ENCODE assay signal across 23 mouse cellular contexts in the genomic region with DNA sequence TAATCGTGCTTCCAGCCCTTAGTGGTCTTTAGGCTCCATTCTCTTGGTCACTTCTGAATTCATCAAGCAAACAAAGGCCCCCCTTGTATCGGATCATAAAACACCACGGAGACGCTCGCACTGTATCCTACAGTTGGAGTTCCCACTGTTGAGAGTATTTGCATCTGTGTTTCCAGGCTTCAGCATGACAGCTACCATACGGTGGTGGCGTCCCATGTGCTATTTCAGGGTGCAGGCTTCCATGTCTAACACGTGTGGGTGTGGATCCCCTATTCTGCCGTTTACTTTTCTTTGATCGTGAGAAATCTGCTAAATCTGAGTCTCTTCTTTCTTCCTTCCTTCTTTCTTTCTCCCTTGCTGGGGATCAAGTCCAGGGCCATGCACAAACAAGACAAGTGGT. TPM values are rescaled to one million over a fixed set of nuclear protein-coding genes. Genes with fewer than 3 reads are reported as not detected.
A peak's percentile ranks its signal among the peaks of the same experiment; 100 is the strongest.
DNase-seq lines count a peak whose midpoint lies in the region; ATAC-seq and TF ChIP-seq lines count a peak whose summit lies in the region.
"Had no signal": no experiment of that assay in that cellular context is flagged by ENCODE, and none has a peak within 500 bp of the region (broad histone marks: within the 10 kb centered on the region; RNA-seq: fewer than 3 reads in every experiment).

No protein-coding gene starts in this region.

- H3K9me3 ChIP-seq in forebrain, embryonic 14.5 days (replicated peaks; ENCODE audit: control insufficient read depth, low read length) = no peaks in the 10 kb centered on the region
- no peaks in the 10 kb centered on the region for H3K9me3 ChIP-seq in forebrain, embryonic 11.5 days (ENCODE audit: control insufficient read depth, low read length)
- H3K9me3 ChIP-seq: embryonic facial prominence, embryonic 10.5 days; midbrain, embryonic 13.5 days had no signal

- no peak overlapping the region for H3K4me2 ChIP-seq in forebrain, embryonic 14.5 days (ENCODE audit: low read length)
- H3K4me2 ChIP-seq in forebrain, embryonic 11.5 days (ENCODE audit: low read depth, low read length, severe bottlenecking) = no peak overlapping the region
- H3K4me2 ChIP-seq: heart, embryonic 11.5 days; lung, embryonic 14.5 days; midbrain, embryonic 13.5 days had no signal

- no peak for TF ChIP-seq CTCF in brain, embryonic 14.5 days (IDR thresholded peaks at IDR 0.05; ENCODE audit: borderline replicate concordance, extremely low read depth, insufficient read depth, insufficient read length)

- no peak overlapping the region for H3K9ac ChIP-seq in forebrain, embryonic 14.5 days (ENCODE audit: low read length)
- no peak overlapping the region for H3K9ac ChIP-seq in forebrain, embryonic 11.5 days (ENCODE audit: low read length)
- H3K9ac ChIP-seq: lung, embryonic 14.5 days; midbrain, embryonic 13.5 days had no signal

- no peaks in the 10 kb centered on the region for H3K27me3 ChIP-seq in forebrain, embryonic 14.5 days (replicated peaks; ENCODE audit: control insufficient read depth, insufficient read depth, low read length)
- H3K27me3 ChIP-seq in forebrain, embryonic 11.5 days (ENCODE audit: control insufficient read depth, insufficient read depth, low read length) = no peaks in the 10 kb centered on the region
- H3K27me3 ChIP-seq: CH12.LX; midbrain, embryonic 13.5 days had no signal

- no peaks in the 10 kb centered on the region for H3K36me3 ChIP-seq in forebrain, embryonic 14.5 days (ENCODE audit: control insufficient read depth, insufficient read depth, low read length)
- no peaks in the 10 kb centered on the region for H3K36me3 ChIP-seq in forebrain, embryonic 11.5 days (ENCODE audit: control insufficient read depth, insufficient read depth, low read length)
- H3K36me3 ChIP-seq: embryonic facial prominence, embryonic 10.5 days; midbrain, embryonic 13.5 days had no signal

- peak; percentile 66; the same call in 1 of the 2 replicates for ATAC-seq in forebrain, embryonic 14.5 days
- no peak for ATAC-seq in forebrain, embryonic 11.5 days (replicated peaks; ENCODE audit: low FRiP score)
- no peak for ATAC-seq in inflammation-experienced regulatory T-cells, adult 6 months
- ATAC-seq: hindbrain, postnatal 0 days; midbrain, embryonic 13.5 days had no signal

- H3K27ac ChIP-seq in forebrain, embryonic 14.5 days (ENCODE audit: low read depth, low read length) = no peak overlapping the region
- no peak overlapping the region for H3K27ac ChIP-seq in forebrain, embryonic 11.5 days (ENCODE audit: low read depth, low read length)
- H3K27ac ChIP-seq: embryonic facial prominence, embryonic 10.5 days; hindbrain, postnatal 0 days; midbrain, embryonic 13.5 days had no signal

- 50% methylated on average over 10 of the region's 10 CpGs for WGBS in forebrain, embryonic 14.5 days
- WGBS in forebrain, embryonic 11.5 days = 72% methylated on average over 10 of the region's 10 CpGs

- peaks cover 8% of the 10 kb centered on the region; the same call in 1 of the 2 replicates for H3K4me1 ChIP-seq in forebrain, embryonic 14.5 days (ENCODE audit: control insufficient read depth, insufficient read depth, low read length)
- H3K4me1 ChIP-seq in forebrain, embryonic 11.5 days (replicated peaks; ENCODE audit: control insufficient read depth, insufficient read depth, low read length) = peaks cover 3% of the 10 kb centered on the region; the same call in 1 of the 2 replicates
- H3K4me1 ChIP-seq: embryonic facial prominence, embryonic 10.5 days had no signal

- no peak overlapping the region for H3K4me3 ChIP-seq in forebrain, embryonic 14.5 days (ENCODE audit: low read depth, low read length)
- no peak overlapping the region for H3K4me3 ChIP-seq in forebrain, embryonic 11.5 days (ENCODE audit: low read depth, low read length)
- H3K4me3 ChIP-seq: embryonic facial prominence, embryonic 10.5 days; erythroblast, embryonic 14.5 days; midbrain, embryonic 13.5 days; myocyte had no signal

- DNase-seq in forebrain, embryonic 14.5 days (ENCODE audit: low spot score) = peak; percentile 32
- DNase-seq in forebrain, embryonic 11.5 days (ENCODE audit: low spot score) = no peak
- peak; percentile 55 for DNase-seq in brain, embryonic 14.5 days (ENCODE audit: low read depth)
- peak; percentile 26 to 51 for DNase-seq in layer of hippocampus, postnatal 14 days (ENCODE audit: low spot score in 2 of 2)
- peak; percentile 60 to 81 for DNase-seq in right cerebral cortex, postnatal 10 days (ENCODE audit: low spot score in 2 of 2)
- DNase-seq in heart, adult 11 months = no peak
- DNase-seq in adrenal gland, adult 18-20 months (ENCODE audit: low spot score in 2 of 2) = no peak
- DNase-seq: adrenal gland, postnatal 36 days; cerebellum, postnatal 10 days; gastrocnemius, postnatal 14 days; heart, postnatal 36 days; kidney, adult 8-10 months; liver; lung, embryonic 14.5 days; thymus, postnatal 14 days had no signal

- TF ChIP-seq POLR2A in brain, embryonic 14.5 days (IDR thresholded peaks at IDR 0.05; ENCODE audit: borderline replicate concordance, extremely low read depth, insufficient read depth, insufficient read length, poor library complexity, severe bottlenecking) = no peak

RNA-seq across cellular contexts. Expression of a gene that starts 14.0 kb away (rescaled TPM):
- 61.8 and 116 TPM in 2 replicates for polyA plus RNA-seq in forebrain, embryonic 14.5 days (2014; fragmentation: Nextera tagmentation; extraction: Ambion mirVana)
- polyA plus RNA-seq in forebrain, embryonic 11.5 days (2014; fragmentation: Nextera tagmentation; extraction: Ambion mirVana) = 76.3 and 78.8 TPM in 2 replicates
- polyA plus RNA-seq in brain, embryonic 14.5 days (2012; rRNA removed) = 94.5 and 187 TPM in 2 replicates
- total RNA-seq in layer of hippocampus, postnatal 14 days (2021) = 100 to 1,000 TPM; 837 to 918 TPM
- total RNA-seq in adrenal gland, adult 18-20 months (2021) = 10 to 100 TPM; 31.1 to 47.3 TPM
- polyA plus RNA-seq in inflammation-experienced regulatory T-cells, adult 6 months (2017; shearing (Covaris generic)) = under 1 TPM in 2 of 3 experiments, not detected in 1; 0.41 to 0.54 TPM

Comparison
In these comparisons a context has a peak if more than half of its experiments do, and no peak if none do; other contexts are left out.
1. DNase-seq: peak in forebrain, embryonic 14.5 days (single experiment), brain, embryonic 14.5 days (single experiment), layer of hippocampus, postnatal 14 days (2 of 2) and right cerebral cortex, postnatal 10 days (2 of 2); none in forebrain, embryonic 11.5 days (single experiment), heart, adult 11 months (single experiment) and adrenal gland, adult 18-20 months (0 of 2).
2. RNA of a gene that starts 14.0 kb away (polyA plus RNA-seq): 94.5 to 187 TPM in brain, embryonic 14.5 days, 76.3 to 78.8 TPM in forebrain, embryonic 11.5 days and 61.8 to 116 TPM in forebrain, embryonic 14.5 days; 0.41 to 0.54 TPM in inflammation-experienced regulatory T-cells, adult 6 months; every median in the first group is over 10 times any median in the second.